Mouse (Mus musculus): Measurements from ENCODE around the gene Mcmbp.

DNA sequence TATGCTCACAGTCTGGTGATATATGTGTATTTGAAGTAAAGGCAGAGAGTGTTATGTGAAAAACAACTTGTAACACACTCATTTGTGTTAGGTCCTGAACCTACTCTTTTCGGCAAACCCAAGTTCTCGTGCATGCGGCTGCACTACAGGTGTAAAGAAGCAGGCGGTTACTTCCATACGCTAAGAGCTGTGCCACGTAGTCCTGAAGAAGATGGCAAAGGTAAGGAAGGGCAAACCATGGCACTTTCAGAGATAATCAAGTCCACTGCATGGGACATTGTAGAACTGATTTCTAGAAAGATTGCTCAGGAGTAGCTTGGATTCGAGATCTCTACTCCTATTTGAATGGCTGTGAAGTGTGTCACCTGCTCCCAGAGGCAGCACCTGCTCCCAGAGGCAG lies 48.1 kb downstream of the Mcmbp start:
- no peak for TF ChIP-seq CTCF (IDR thresholded peaks at IDR 0.05; ENCODE audit: control insufficient read depth, insufficient read depth, insufficient replicate concordance, low read depth, low read length)
- TF ChIP-seq POLR2A (IDR thresholded peaks at IDR 0.05; ENCODE audit: control insufficient read depth, low read depth, low read length): no peak
